Mouse (Mus musculus) cerebellum, postnatal 10 days (tissue): ENCODE data around the gene Vtcn1.
A peak's percentile ranks its signal among the peaks of the same experiment; 100 is the strongest.

ENCODE experiments used
- DNase-seq, 2 experiments: peaks; one replicate each; pipeline ENCODE4 v3.0.0; 2021; ENCODE audit warnings: mixed read lengths in 2 of 2

The Vtcn1 gene

GRCm38 (mm10) chr3:100922506-100923375 lies 97.5 kb downstream of the Vtcn1 start:
- peak in 1 of 2 experiments; percentile 34 for DNase-seq

GRCm38 (mm10) chr3:100924065-100924732 lies 98.9 kb downstream of the Vtcn1 start:
- DNase-seq, result peak in 1 of 2 experiments; percentile 27

- no peak for DNase-seq
Observed at GRCm38 (mm10) chr3:100925176-100925575, 99.9 kb downstream of the Vtcn1 start.

GRCm38 (mm10) chr3:100931332-100932076 lies 106.2 kb downstream of the Vtcn1 start:
- no peak for DNase-seq

GRCm38 (mm10) chr3:100932077-100932944 lies 107.1 kb downstream of the Vtcn1 start:
- DNase-seq, result peak; percentile 43 to 53

- DNase-seq, result no peak
Observed at GRCm38 (mm10) chr3:100935521-100935920, 110.3 kb downstream of the Vtcn1 start.

GRCm38 (mm10) chr3:100936201-100936600 lies 110.9 kb downstream of the Vtcn1 start:
- no peak for DNase-seq

- peak; percentile 54 to 61 for DNase-seq
Observed at GRCm38 (mm10) chr3:100938211-100938610, 113.0 kb downstream of the Vtcn1 start.

- DNase-seq, result peak; percentile 29 to 36
Observed at GRCm38 (mm10) chr3:100940496-100941037, 115.3 kb downstream of the Vtcn1 start.
